Mouse (Mus musculus): ENCODE data around the gene Acap2.

GRCm38 (mm10) chr16:31234356-31234755, 33.3 kb upstream of the Acap2 start:
- TF ChIP-seq CTCF (IDR thresholded peaks at IDR 0.05; ENCODE audit: low read depth, low read length) (no peak), POLR2A (IDR thresholded peaks at IDR 0.05; ENCODE audit: borderline replicate concordance, low read depth, low read length) (no peak)

Measured in bone marrow macrophage, adult 2 months (primary cell).